Mouse (Mus musculus) forebrain, embryonic 12.5 days (tissue): ENCODE results near the gene Prpf4b. TPM values are rescaled to one million over a fixed set of nuclear protein-coding genes. Genes with fewer than 3 reads are reported as not detected.
"Not testable (repeated sequence)": the region's sequence is repeated elsewhere in the genome, so short reads cannot be mapped to it uniquely, and the experiment has no call there.

Experiments
- ATAC-seq: fragments of 200-750 bp; cut with Nextera tagmentation; 2 replicates; pipeline ENCODE4 v1.8.0; 2017; ENCODE audit warnings: moderate TSS enrichment; ENCODE audit not compliant: low FRiP score
- H3K27ac ChIP-seq: fragments of 300-500 bp; sonication (generic); 2 replicates; pipeline ENCODE4 v1.5.1; 2016; ENCODE audit warnings: mild to moderate bottlenecking
- H3K27me3 ChIP-seq: fragments of 300-500 bp; sonication (generic); 2 replicates; pipeline ENCODE4 v1.6.1; 2016; ENCODE audit warnings: mild to moderate bottlenecking
- H3K36me3 ChIP-seq: fragments of 300-500 bp; sonication (generic); replicated peaks from 2 replicates; pipeline ENCODE4 v1.6.1; 2016; ENCODE audit warnings: mild to moderate bottlenecking
- H3K4me1 ChIP-seq: fragments of 300-500 bp; sonication (generic); 2 replicates; pipeline ENCODE4 v1.6.1; 2016
- H3K4me2 ChIP-seq: fragments of 300-500 bp; sonication (generic); 2 replicates; pipeline ENCODE4 v1.6.1; 2016; ENCODE audit warnings: mild to moderate bottlenecking, moderate library complexity
- H3K4me3 ChIP-seq: fragments of 300-500 bp; sonication (generic); replicated peaks from 2 replicates; pipeline ENCODE4 v1.5.1; 2016; ENCODE audit warnings: mild to moderate bottlenecking
- H3K9ac ChIP-seq: fragments of 300-500 bp; sonication (generic); 2 replicates; pipeline ENCODE4 v1.6.1; 2016; ENCODE audit warnings: mild to moderate bottlenecking
- H3K9me3 ChIP-seq: fragments of 300-500 bp; sonication (generic); 2 replicates; pipeline ENCODE4 v1.6.1; 2016
- WGBS: fragments of 180-500 bp; shearing (Covaris S2); methylation state at CpG from one replicate; pipeline ENCODE4 v1.1.7; 2016; 5-methylcytosine and 5-hydroxymethylcytosine counted together
- polyA plus RNA-seq: library from polyadenylated mRNA; unstranded; fragments of >200 nt; fragmentation: Nextera tagmentation; extraction: Ambion mirVana; gene quantifications from 2 replicates; pipeline ENCODE4 v1.2.1, GENCODE M21; 2016

The Prpf4b gene
- 104 and 108 TPM in 2 replicates for polyA plus RNA-seq

GRCm38 (mm10) chr13:34875166-34875710 lies at the start of gene Prpf4b:
Prpf4b (plus strand) TSS chr13:34875302.
- H3K27ac ChIP-seq, result peak within 1 kb of the TSS; percentile 98
- WGBS, result 2% methylated on average over 40 of the region's 40 CpGs
- ATAC-seq, result peak; percentile 83
- peak within 1 kb of the TSS; percentile 90 for H3K9ac ChIP-seq
- H3K4me3 ChIP-seq, result peak within 1 kb of the TSS; percentile 97
- H3K27me3 ChIP-seq, result no peaks in the 10 kb centered on the region
- H3K4me1 ChIP-seq, result peaks cover 25% of the 10 kb centered on the region
- H3K36me3 ChIP-seq, result 0 out of 2 replicates have a peak, but pooled peaks cover 3% of the 10 kb centered on the region
- no peaks in the 10 kb centered on the region for H3K9me3 ChIP-seq
- peak within 1 kb of the TSS; percentile 76 for H3K4me2 ChIP-seq

GRCm38 (mm10) chr13:34826760-34827690 lies 48.1 kb upstream of the Prpf4b start:
- 65% methylated on average over 3 of the region's 3 CpGs for WGBS
- H3K9me3 ChIP-seq, result no peaks in the 10 kb centered on the region
- H3K4me3 ChIP-seq, result no peak overlapping the region
- no peak overlapping the region for H3K9ac ChIP-seq
- peak; percentile 84 for ATAC-seq
- H3K27ac ChIP-seq, result peak overlapping the region; percentile 86
- no peaks in the 10 kb centered on the region for H3K36me3 ChIP-seq
- H3K4me2 ChIP-seq, result no peak overlapping the region
- H3K4me1 ChIP-seq, result peaks cover 27% of the 10 kb centered on the region
- no peaks in the 10 kb centered on the region for H3K27me3 ChIP-seq

GRCm38 (mm10) chr13:34827988-34828882 lies 46.9 kb upstream of the Prpf4b start:
- H3K4me1 ChIP-seq, result peaks cover 27% of the 10 kb centered on the region
- no peaks in the 10 kb centered on the region for H3K9me3 ChIP-seq
- no peaks in the 10 kb centered on the region for H3K36me3 ChIP-seq
- no peak for ATAC-seq
- no peak overlapping the region for H3K9ac ChIP-seq
- H3K27ac ChIP-seq, result peak overlapping the region; percentile 86
- H3K27me3 ChIP-seq, result no peaks in the 10 kb centered on the region
- H3K4me2 ChIP-seq, result no peak overlapping the region
- WGBS, result 65% methylated on average over 10 of the region's 10 CpGs
- no peak overlapping the region for H3K4me3 ChIP-seq

- no peak overlapping the region for H3K4me2 ChIP-seq
- no peaks in the 10 kb centered on the region for H3K27me3 ChIP-seq
- H3K36me3 ChIP-seq, result no peaks in the 10 kb centered on the region
- no peak overlapping the region for H3K9ac ChIP-seq
- H3K27ac ChIP-seq, result no peak overlapping the region
- WGBS, result 89% methylated on average over 4 of the region's 4 CpGs
- H3K4me3 ChIP-seq, result no peak overlapping the region
- no peak for ATAC-seq
- no peaks in the 10 kb centered on the region for H3K4me1 ChIP-seq
- H3K9me3 ChIP-seq, result no peaks in the 10 kb centered on the region
Observed at GRCm38 (mm10) chr13:34842851-34843250, 32.3 kb upstream of the Prpf4b start.

- H3K27ac ChIP-seq, result no peak overlapping the region
- peaks cover 21% of the 10 kb centered on the region for H3K9me3 ChIP-seq
- no peaks in the 10 kb centered on the region for H3K36me3 ChIP-seq
- no peaks in the 10 kb centered on the region for H3K27me3 ChIP-seq
- 91% methylated on average over 3 of the region's 3 CpGs for WGBS
- ATAC-seq, result no peak
- H3K4me2 ChIP-seq, result no peak overlapping the region
- no peak overlapping the region for H3K9ac ChIP-seq
- no peaks in the 10 kb centered on the region for H3K4me1 ChIP-seq
- H3K4me3 ChIP-seq, result no peak overlapping the region
Observed at GRCm38 (mm10) chr13:34850759-34851158, 24.3 kb upstream of the Prpf4b start.

GRCm38 (mm10) chr13:34851191-34851784 lies 23.8 kb upstream of the Prpf4b start:
- Histone ChIP-seq H3K4me1 (no peaks in the 10 kb centered on the region), H3K36me3 (no peaks in the 10 kb centered on the region), H3K4me2 (no peak overlapping the region), H3K4me3 (no peak overlapping the region), H3K27ac (no peak overlapping the region), H3K27me3 (no peaks in the 10 kb centered on the region), H3K9me3 (peaks cover 21% of the 10 kb centered on the region), H3K9ac (no peak overlapping the region)
- no peak for ATAC-seq
- 73% methylated on average over 5 of the region's 5 CpGs for WGBS

- Histone ChIP-seq H3K27me3 (no peaks in the 10 kb centered on the region), H3K4me1 (no peaks in the 10 kb centered on the region), H3K4me2 (no peak overlapping the region), H3K9me3 (peaks cover 21% of the 10 kb centered on the region), H3K4me3 (no peak overlapping the region), H3K27ac (no peak overlapping the region), H3K36me3 (no peaks in the 10 kb centered on the region), H3K9ac (no peak overlapping the region)
- WGBS, result 37% methylated on average over 2 of the region's 2 CpGs
- no peak for ATAC-seq
Observed at GRCm38 (mm10) chr13:34857526-34857925, 17.6 kb upstream of the Prpf4b start.

GRCm38 (mm10) chr13:34859406-34859805 lies 15.7 kb upstream of the Prpf4b start:
- H3K4me2 ChIP-seq, result no peak overlapping the region
- WGBS, result 88% methylated on average over 5 of the region's 5 CpGs
- H3K36me3 ChIP-seq, result no peaks in the 10 kb centered on the region
- H3K4me1 ChIP-seq, result no peaks in the 10 kb centered on the region
- no peak overlapping the region for H3K27ac ChIP-seq
- H3K27me3 ChIP-seq, result no peaks in the 10 kb centered on the region
- peaks cover 9% of the 10 kb centered on the region for H3K9me3 ChIP-seq
- no peak overlapping the region for H3K9ac ChIP-seq
- H3K4me3 ChIP-seq, result no peak overlapping the region
- ATAC-seq, result no peak

GRCm38 (mm10) chr13:34861166-34861565 lies 13.9 kb upstream of the Prpf4b start:
- H3K4me2 ChIP-seq, ATAC-seq, H3K9me3 ChIP-seq, H3K27ac ChIP-seq, H3K9ac ChIP-seq, H3K4me3 ChIP-seq, H3K4me1 ChIP-seq, H3K27me3 ChIP-seq, H3K36me3 ChIP-seq: not testable (repeated sequence)
- WGBS, result 56% methylated on average over 7 of the region's 8 CpGs

- Histone ChIP-seq H3K4me3 (no peak overlapping the region), H3K9me3 (no peaks in the 10 kb centered on the region), H3K9ac (no peak overlapping the region), H3K27ac (no peak overlapping the region), H3K4me2 (no peak overlapping the region), H3K4me1 (no peaks in the 10 kb centered on the region), H3K36me3 (no peaks in the 10 kb centered on the region), H3K27me3 (no peaks in the 10 kb centered on the region)
- ATAC-seq, result peak; percentile 63; the same call in 1 of the 2 replicates
- WGBS, result 44% methylated on average over 7 of the region's 7 CpGs
Observed at GRCm38 (mm10) chr13:34864420-34865169, 10.5 kb upstream of the Prpf4b start.
